Mouse (Mus musculus): ENCODE data around the gene Sppl3. TPM values are rescaled to one million over a fixed set of nuclear protein-coding genes. Genes with fewer than 3 reads are reported as not detected.

The Sppl3 gene
- total and polyA plus RNA-seq, 3 experiments: 14.3 to 29.2 (median 14.9) TPM

- no peak overlapping the region for H3K9ac ChIP-seq (ENCODE audit: insufficient read depth, low read depth)
- H3K36me3 ChIP-seq (replicated peaks in 1 of 2; ENCODE audit: control insufficient read depth in 1 of 2, insufficient read depth in 1 of 2, low read length in 1 of 2): peaks cover 47 to 78% of the 10 kb centered on the region in 2 experiments
- H3K27me3 ChIP-seq (replicated peaks): no peaks in the 10 kb centered on the region
- dilution Hi-C loops (cut with MboI; ENCODE audit: extremely low pct_ligation_motif_present, extremely low pct_unique_long_range_greater_than_20kb, low sequenced_read_pairs) (no loop called here), in situ Hi-C loops (cut with MboI; ENCODE audit: low pct_ligation_motif_present, low pct_unique_long_range_greater_than_20kb, low sequenced_read_pairs) (no loop called here)
- no peaks in the 10 kb centered on the region for H3K79me2 ChIP-seq (replicated peaks; ENCODE audit: control insufficient read depth, extremely low read depth, insufficient read depth, poor library complexity, severe bottlenecking)
- DNase-seq (ENCODE audit: extremely low read depth): no peak
- no peak overlapping the region for H3K4me3 ChIP-seq (replicated peaks in 1 of 3; ENCODE audit: low read depth in 2 of 3, low read length in 2 of 3, poor library complexity in 1 of 3)
- TF ChIP-seq RCOR1 (conservative IDR thresholded peaks at IDR 0.05; ENCODE audit: low read depth, low read length) (no peak), JUN (IDR thresholded peaks at IDR 0.05; ENCODE audit: insufficient read depth, low read depth, low read length) (no peak), NELFE (IDR thresholded peaks at IDR 0.05; ENCODE audit: low read depth, low read length) (no peak), RAD21 (IDR thresholded peaks at IDR 0.05; ENCODE audit: low read depth, low read length) (no peak), USF2 (conservative IDR thresholded peaks at IDR 0.05; ENCODE audit: low read depth, low read length) (no peak), EP300 (IDR thresholded peaks at IDR 0.05; ENCODE audit: low read length) (no peak), NRF1 (IDR thresholded peaks at IDR 0.05; ENCODE audit: low read depth, low read length) (no peak), CHD1 (IDR thresholded peaks at IDR 0.05; ENCODE audit: low read depth, low read length) (no peak), SIN3A (IDR thresholded peaks at IDR 0.05; ENCODE audit: low read length) (no peak), TBP (conservative IDR thresholded peaks at IDR 0.05; ENCODE audit: low read depth, low read length) (no peak)
- no peaks in the 10 kb centered on the region for H3K4me1 ChIP-seq (ENCODE audit: control insufficient read depth in 1 of 2, insufficient read depth in 2 of 2)
- H3K4me2 ChIP-seq (ENCODE audit: insufficient read depth, low read depth, poor library complexity, severe bottlenecking): no peak overlapping the region
- H3K27ac ChIP-seq (ENCODE audit: insufficient read depth, low read depth): no peak overlapping the region
- H3K9me3 ChIP-seq (replicated peaks; ENCODE audit: low read length): no peaks in the 10 kb centered on the region
Measured at GRCm38 (mm10) chr5:115099530-115099929, 88.6 kb downstream of the Sppl3 start.

- H3K9me3 ChIP-seq (replicated peaks; ENCODE audit: low read length): no peaks in the 10 kb centered on the region
- H3K4me3 ChIP-seq (replicated peaks in 1 of 3; ENCODE audit: low read depth in 2 of 3, low read length in 2 of 3, poor library complexity in 1 of 3): no peak overlapping the region
- H3K4me1 ChIP-seq (ENCODE audit: control insufficient read depth in 1 of 2, insufficient read depth in 2 of 2): no peaks in the 10 kb centered on the region
- H3K9ac ChIP-seq (ENCODE audit: insufficient read depth, low read depth): no peak overlapping the region
- no peaks in the 10 kb centered on the region for H3K27me3 ChIP-seq (replicated peaks)
- TF ChIP-seq JUND (conservative IDR thresholded peaks at IDR 0.05; ENCODE audit: low read depth, low read length) (no peak), ELF1 (IDR thresholded peaks at IDR 0.05; ENCODE audit: low read depth, low read length) (no peak), ZKSCAN1 (IDR thresholded peaks at IDR 0.05; ENCODE audit: borderline replicate concordance, low read depth, low read length) (no peak), TCF12 (IDR thresholded peaks at IDR 0.05; ENCODE audit: low read depth, low read length) (no peak)
- no peak overlapping the region for H3K27ac ChIP-seq (ENCODE audit: insufficient read depth, low read depth)
- in situ Hi-C loops (cut with MboI; ENCODE audit: low pct_ligation_motif_present, low pct_unique_long_range_greater_than_20kb, low sequenced_read_pairs) (loop anchor here (10.0 kb wide), 1 partner anchor 125 kb away; the partner anchor contains the start of gene Hnf1a), dilution Hi-C loops (cut with MboI; ENCODE audit: extremely low pct_ligation_motif_present, extremely low pct_unique_long_range_greater_than_20kb, low sequenced_read_pairs) (no loop called here)
- no peak for DNase-seq (ENCODE audit: extremely low read depth)
- H3K36me3 ChIP-seq (replicated peaks in 1 of 2; ENCODE audit: control insufficient read depth in 1 of 2, insufficient read depth in 1 of 2, low read length in 1 of 2): peaks cover 44 to 75% of the 10 kb centered on the region in 2 experiments
- H3K4me2 ChIP-seq (ENCODE audit: insufficient read depth, low read depth, poor library complexity, severe bottlenecking): no peak overlapping the region
- no peaks in the 10 kb centered on the region for H3K79me2 ChIP-seq (replicated peaks; ENCODE audit: control insufficient read depth, extremely low read depth, insufficient read depth, poor library complexity, severe bottlenecking)
Measured at GRCm38 (mm10) chr5:115099991-115100390, 89.1 kb downstream of the Sppl3 start.

- no peak for TF ChIP-seq SIN3A (IDR thresholded peaks at IDR 0.05; ENCODE audit: low read length)
- no peak for TF ChIP-seq ZC3H11A (IDR thresholded peaks at IDR 0.05; ENCODE audit: low read depth, low read length)
- TF ChIP-seq UBTF (IDR thresholded peaks at IDR 0.05; ENCODE audit: low read depth, low read length): no peak
- TF ChIP-seq MEF2A (IDR thresholded peaks at IDR 0.05; ENCODE audit: borderline replicate concordance, low read depth, low read length): no peak
- no peak for TF ChIP-seq SMC3 (IDR thresholded peaks at IDR 0.05; ENCODE audit: low read depth, low read length)
- no peak for TF ChIP-seq USF2 (conservative IDR thresholded peaks at IDR 0.05; ENCODE audit: low read depth, low read length)
- TF ChIP-seq CHD1 (IDR thresholded peaks at IDR 0.05; ENCODE audit: low read depth, low read length): no peak
- no peak for TF ChIP-seq ETS1 (conservative IDR thresholded peaks at IDR 0.05; ENCODE audit: low read depth, low read length)
- no peak for TF ChIP-seq MAX (IDR thresholded peaks at IDR 0.05; ENCODE audit: low read length)
- in situ Hi-C loops (cut with MboI; ENCODE audit: low pct_ligation_motif_present, low pct_unique_long_range_greater_than_20kb, low sequenced_read_pairs) (loop anchor here (10.0 kb wide), 1 partner anchor 126 kb away; the partner anchor contains the start of gene Hnf1a), dilution Hi-C loops (cut with MboI; ENCODE audit: extremely low pct_ligation_motif_present, extremely low pct_unique_long_range_greater_than_20kb, low sequenced_read_pairs) (no loop called here)
- Histone ChIP-seq H3K9ac (ENCODE audit: insufficient read depth, low read depth) (no peak overlapping the region), H3K4me2 (ENCODE audit: insufficient read depth, low read depth, poor library complexity, severe bottlenecking) (no peak overlapping the region), H3K4me3 (replicated peaks in 1 of 3; ENCODE audit: low read depth in 2 of 3, low read length in 2 of 3, poor library complexity in 1 of 3) (no peak overlapping the region), H3K9me3 (replicated peaks; ENCODE audit: low read length) (no peaks in the 10 kb centered on the region), H3K4me1 (ENCODE audit: control insufficient read depth in 1 of 2, insufficient read depth in 2 of 2) (no peaks in the 10 kb centered on the region), H3K27ac (ENCODE audit: insufficient read depth, low read depth) (no peak overlapping the region), H3K27me3 (replicated peaks) (no peaks in the 10 kb centered on the region), H3K79me2 (replicated peaks; ENCODE audit: control insufficient read depth, extremely low read depth, insufficient read depth, poor library complexity, severe bottlenecking) (no peaks in the 10 kb centered on the region), H3K36me3 (replicated peaks in 1 of 2; ENCODE audit: control insufficient read depth in 1 of 2, insufficient read depth in 1 of 2, low read length in 1 of 2) (peaks cover 39 to 71% of the 10 kb centered on the region in 2 experiments)
- no peak for DNase-seq (ENCODE audit: extremely low read depth)
Measured at GRCm38 (mm10) chr5:115100473-115100872, 89.5 kb downstream of the Sppl3 start.

Measured in CH12.LX (cell line).